Mouse (Mus musculus) C2C12 (cell line): ENCODE measurements around the gene Lrtm2.

Source experiments
- CEBPB ChIP-seq: IDR thresholded peaks from one replicate; pipeline ENCODE4 v1.6.1; 2011; ENCODE audit warnings: low read depth, mild to moderate bottlenecking, control low read depth, moderate library complexity
- CTCF ChIP-seq: IDR thresholded peaks from one replicate; pipeline ENCODE4 v1.5.1; 2011; ENCODE audit not compliant: control insufficient read depth, insufficient read depth, insufficient read length
- MAX ChIP-seq: IDR thresholded peaks from one replicate; pipeline ENCODE4 v1.6.1; 2011; ENCODE audit warnings: mild to moderate bottlenecking, control low read depth
- MYOG ChIP-seq: IDR thresholded peaks from one replicate; pipeline ENCODE4 v1.6.1; 2011; ENCODE audit not compliant: control insufficient read depth, insufficient read length; ENCODE audit errors: extremely low read depth

GRCm38 (mm10) chr6:119333202-119333601 lies 2.6 kb upstream of the Lrtm2 start:
- TF ChIP-seq CTCF (no peak), MAX (no peak), CEBPB (no peak), MYOG (no peak)
